Comparison of ENCODE assay signal across 8 mouse cellular contexts in genomic region chr3:98280204-98280932, GRCm38 (mm10). TPM values are rescaled to one million over a fixed set of nuclear protein-coding genes. Genes with fewer than 3 reads are reported as not detected.
DNase-seq lines count a peak whose midpoint lies in the region; ATAC-seq lines count a peak whose summit lies in the region.

Gene Hmgcs2 (plus strand): TSS chr3:98280435.

- peak in 1 of 2 experiments; percentile 26 for DNase-seq in layer of hippocampus, postnatal 10 days (ENCODE audit: low spot score in 2 of 2)
- DNase-seq in layer of hippocampus, adult 8-10 months (ENCODE audit: low spot score in 2 of 2) = no peak
- peak; percentile 72 to 79 for DNase-seq in heart, postnatal 14 days
- DNase-seq in kidney, postnatal 36 days = peak; percentile 71 to 83
- no peak for DNase-seq in midbrain, embryonic 10.5 days (ENCODE audit: low spot score)
- DNase-seq in testis, postnatal 14 days (ENCODE audit: low spot score) = peak; percentile 70
- no peak for DNase-seq in B cell, adult 2 months

- ATAC-seq in erythroid progenitor cell, adult 5-6 weeks (replicated peaks; ENCODE audit: low FRiP score, poor library complexity, severe bottlenecking) = 0 out of 2 replicates have a peak, but pooled peaks have one; percentile 54

- intact Hi-C loops in heart, postnatal 14 days (cut with DNase I) = loop anchor here (2.0 kb wide), 1 partner anchor 54 kb away; no protein-coding TSS in a partner anchor

- peaks cover 14% of the 10 kb centered on the region for H3K4me1 ChIP-seq in midbrain, embryonic 10.5 days

- WGBS in midbrain, embryonic 10.5 days = 63% methylated on average over 14 of the region's 14 CpGs

- no peaks in the 10 kb centered on the region for H3K27me3 ChIP-seq in midbrain, embryonic 10.5 days (ENCODE audit: low read depth, poor library complexity, severe bottlenecking)

- peak within 1 kb of the TSS; percentile 49 for H3K27ac ChIP-seq in midbrain, embryonic 10.5 days (replicated peaks)

- no peaks in the 10 kb centered on the region for H3K9me3 ChIP-seq in midbrain, embryonic 10.5 days (replicated peaks)

- no peaks in the 10 kb centered on the region for H3K36me3 ChIP-seq in midbrain, embryonic 10.5 days

- no peak within 1 kb of the TSS for H3K4me3 ChIP-seq in midbrain, embryonic 10.5 days

RNA-seq across cellular contexts. Expression of gene Hmgcs2, which starts in this region (rescaled TPM):
- total RNA-seq in layer of hippocampus, postnatal 10 days (2021) = 10 to 100 TPM; 11.5 to 13.6 TPM
- 1 to 10 TPM; 4.3 to 6.5 (median 5.3) TPM for total RNA-seq in layer of hippocampus, adult 8-10 months (2022)
- not detected in 2 replicates for total RNA-seq in erythroid progenitor cell, adult 5-6 weeks (2015; ENCODE audit: low replicate concordance)
- 1.6 TPM in 1 of 2 replicates, not detected in the other for total RNA-seq in erythroid progenitor cell, adult 5-6 weeks (2017; ENCODE audit: low replicate concordance)
- total RNA-seq in heart, postnatal 14 days (2021) = 10 to 100 TPM; 64.9 to 70.1 TPM
- 1.7 and 3.8 TPM in 2 replicates for polyA plus RNA-seq in midbrain, embryonic 10.5 days (2016; fragmentation: Nextera tagmentation; extraction: Ambion mirVana)

Comparison
In these comparisons a context has a peak if more than half of its experiments do, and no peak if none do; other contexts are left out.
1. RNA of gene Hmgcs2 (total RNA-seq): 64.9 to 70.1 TPM in heart, postnatal 14 days; 11.5 to 13.6 TPM in layer of hippocampus, postnatal 10 days, 4.3 to 6.5 TPM in layer of hippocampus, adult 8-10 months and 1.6 TPM in erythroid progenitor cell, adult 5-6 weeks; every median in the first group is over 4 times any median in the second.
2. DNase-seq: peak in heart, postnatal 14 days (2 of 2), kidney, postnatal 36 days (2 of 2) and testis, postnatal 14 days (single experiment); none in layer of hippocampus, adult 8-10 months (0 of 2), midbrain, embryonic 10.5 days (single experiment) and B cell, adult 2 months (0 of 2).